Mouse (Mus musculus) liver (tissue): Measurements from ENCODE around the gene Spata32.

Source experiments
- DNase-seq: peaks from one replicate; pipeline ENCODE4 v3.0.0-alpha.2; 2020; ENCODE audit warnings: mixed read lengths

Gene Spata32

GRCm38 (mm10) chr11:103217790-103218516 lies at the start of gene Spata32:
Gene Spata32, minus strand, starts transcription at chr11:103218432.
- DNase-seq: peak; percentile 63

- peak; percentile 98 for DNase-seq
These were observed 49.4 kb upstream of the Spata32 start, which contains the start of gene Map3k14 for GRCm38 (mm10) chr11:103267346-103268219. Gene Map3k14, minus strand, starts transcription at chr11:103267472.

- no peak for DNase-seq
These were observed 48.6 kb upstream of the Spata32 start for GRCm38 (mm10) chr11:103266729-103267345.

- DNase-seq: no peak
These were observed 47.6 kb upstream of the Spata32 start for GRCm38 (mm10) chr11:103265856-103266255.

- DNase-seq: no peak
These were observed 47.0 kb upstream of the Spata32 start for GRCm38 (mm10) chr11:103265211-103265610.

DNA sequence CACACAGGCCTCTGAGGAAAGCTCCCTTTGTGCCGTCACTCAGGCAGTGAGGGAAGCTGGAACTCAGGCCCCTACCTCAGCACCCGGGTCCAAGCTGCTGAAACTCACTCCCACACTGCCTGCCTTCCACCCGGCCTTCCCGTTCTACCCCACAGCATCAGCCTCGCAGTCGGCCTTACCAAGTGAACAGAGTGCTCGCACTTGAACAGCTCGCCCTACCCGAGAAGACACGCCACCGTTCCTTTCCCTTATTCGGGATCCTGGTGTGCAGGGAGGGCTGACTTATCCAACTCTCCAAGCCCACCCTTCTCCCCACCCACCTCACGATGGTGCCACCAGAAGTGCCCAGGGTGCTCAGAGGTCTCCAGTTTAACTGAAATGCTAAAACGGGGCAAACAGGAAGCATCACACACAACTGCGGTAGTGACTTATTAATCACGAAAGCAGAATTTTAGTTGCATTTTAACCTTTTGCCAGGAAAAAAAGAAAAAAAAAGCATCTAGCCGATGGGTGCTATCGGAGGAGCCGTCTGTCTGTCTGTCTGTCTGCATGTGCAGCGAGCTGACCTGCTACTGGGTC lies 46.3 kb upstream of the Spata32 start:
- no peak for DNase-seq

GRCm38 (mm10) chr11:103263551-103263950 lies 45.3 kb upstream of the Spata32 start:
- DNase-seq: no peak

- no peak for DNase-seq
These were observed 44.4 kb upstream of the Spata32 start for GRCm38 (mm10) chr11:103262412-103263267.

DNA sequence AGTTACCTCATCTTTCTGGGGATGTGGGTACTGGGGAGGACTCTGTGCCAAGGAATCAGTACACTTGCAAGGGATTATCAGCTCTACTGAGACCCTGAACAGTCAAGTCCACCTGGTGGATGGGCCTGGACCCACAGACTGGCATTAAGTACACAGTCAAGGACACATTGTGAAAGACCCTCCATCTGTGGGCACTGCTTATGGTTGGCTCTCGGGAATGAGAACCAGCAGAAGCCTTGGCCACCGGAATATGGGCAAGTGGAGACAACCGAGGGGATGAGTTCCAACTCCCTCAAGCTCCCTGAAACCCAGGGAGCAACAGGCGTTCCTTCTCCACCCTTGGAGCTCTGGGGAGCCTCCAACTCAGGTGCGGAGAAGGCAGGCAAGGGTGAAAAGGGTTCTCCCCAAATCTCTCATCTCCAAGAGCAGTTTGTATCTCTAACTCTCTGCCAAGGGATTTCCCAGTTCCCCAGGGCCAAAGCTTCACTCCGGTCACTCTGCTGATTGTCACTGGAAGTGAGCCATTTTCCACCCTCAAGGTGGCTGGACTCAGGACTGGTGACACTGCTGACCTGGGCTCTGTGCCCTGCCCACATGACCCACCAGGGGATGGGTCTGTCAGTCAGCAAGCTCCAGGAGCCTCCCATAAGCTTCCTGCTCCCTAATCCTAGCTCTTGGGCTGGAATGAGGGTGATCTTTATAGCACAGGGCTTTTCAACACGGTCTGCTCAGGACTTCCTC lies 43.6 kb upstream of the Spata32 start:
- no peak for DNase-seq

GRCm38 (mm10) chr11:103260515-103261192 lies 42.4 kb upstream of the Spata32 start:
- DNase-seq: no peak

DNA sequence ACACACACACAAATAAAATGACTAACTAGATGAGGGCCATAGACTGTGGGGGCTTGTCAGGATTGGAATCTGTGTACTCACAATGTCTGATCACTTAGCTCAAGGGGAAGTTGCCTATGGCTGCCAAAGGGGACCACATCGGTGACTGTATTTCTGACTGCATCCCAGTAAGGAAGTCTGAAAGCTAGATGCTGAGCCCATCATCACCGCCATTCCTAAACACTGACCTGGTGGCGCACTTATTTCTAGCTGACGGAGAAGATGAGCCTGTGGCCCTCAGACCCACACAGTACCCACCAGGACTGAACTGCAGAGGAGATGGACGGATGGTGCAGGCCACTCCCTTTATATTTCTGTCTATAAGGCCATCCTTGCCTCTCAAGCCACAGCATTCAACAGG lies 41.8 kb upstream of the Spata32 start:
- DNase-seq: no peak

DNA sequence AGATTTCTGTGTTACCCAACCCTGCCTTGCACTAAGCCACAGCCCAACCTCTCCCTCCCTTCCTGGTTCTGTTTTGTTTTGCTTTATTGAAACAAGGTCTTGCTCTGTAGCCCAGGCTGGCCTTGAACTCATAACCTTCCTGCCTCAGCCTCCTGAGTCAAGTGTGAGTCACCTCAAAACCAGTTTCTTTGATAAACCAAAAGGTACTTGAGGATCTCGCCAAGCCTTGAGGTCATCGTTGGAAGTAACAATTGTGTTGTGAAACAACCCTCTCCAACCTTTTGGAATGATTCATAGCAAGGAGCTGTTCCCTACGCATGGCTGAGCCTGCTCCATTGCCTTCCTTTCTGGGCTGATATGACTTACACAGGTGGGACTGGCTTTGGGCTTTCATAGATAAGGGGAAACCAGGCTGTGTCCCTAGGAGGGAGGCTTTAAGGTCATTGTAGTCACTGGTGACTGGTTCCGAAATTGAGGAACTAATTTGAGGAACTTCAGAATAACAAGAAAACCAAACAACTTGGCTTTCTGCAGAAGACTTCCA lies 39.8 kb upstream of the Spata32 start:
- DNase-seq: no peak

DNA sequence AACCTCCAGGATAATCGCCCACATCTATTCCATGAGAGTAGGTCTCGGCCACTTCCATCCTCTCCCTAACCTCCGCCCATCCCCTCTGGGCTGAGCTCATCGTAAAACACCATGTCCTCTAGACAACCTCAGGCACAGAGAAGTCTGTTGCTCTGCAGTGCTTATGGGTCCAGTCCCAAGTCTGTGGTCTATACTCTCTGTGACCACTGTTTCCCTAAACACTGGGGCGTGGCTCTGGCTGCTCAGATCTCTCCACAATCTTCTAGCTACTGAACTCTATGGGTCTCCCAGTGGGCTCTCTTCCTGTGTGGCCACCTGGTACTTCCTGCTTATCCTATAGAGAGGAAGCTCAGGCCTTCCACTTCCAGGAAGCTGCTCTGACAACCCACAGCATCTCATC lies 35.4 kb upstream of the Spata32 start:
- no peak for DNase-seq

DNA sequence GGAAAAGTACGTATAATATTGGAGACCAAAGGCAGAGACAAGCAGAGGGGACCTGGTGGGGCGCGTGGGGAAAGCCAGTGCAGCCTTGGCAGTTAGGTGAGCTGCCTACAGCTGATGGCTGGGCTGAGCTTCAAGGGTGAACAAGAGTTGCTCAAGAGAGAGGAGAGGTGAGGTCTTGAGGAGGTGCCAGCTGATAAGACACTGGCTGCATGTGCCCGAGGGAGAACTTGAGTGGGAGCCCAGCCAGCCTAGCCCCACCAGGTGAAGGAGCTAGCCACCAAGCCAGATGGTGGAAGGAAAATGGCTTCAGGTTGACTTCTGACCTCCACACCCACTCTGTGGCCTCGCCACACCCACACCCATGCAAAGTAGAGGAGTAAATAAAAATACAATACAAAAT lies 34.1 kb upstream of the Spata32 start:
- no peak for DNase-seq

GRCm38 (mm10) chr11:103250324-103250723 lies 32.1 kb upstream of the Spata32 start:
- no peak for DNase-seq

- DNase-seq: no peak
These were observed 31.3 kb upstream of the Spata32 start for GRCm38 (mm10) chr11:103249509-103249908.

DNA sequence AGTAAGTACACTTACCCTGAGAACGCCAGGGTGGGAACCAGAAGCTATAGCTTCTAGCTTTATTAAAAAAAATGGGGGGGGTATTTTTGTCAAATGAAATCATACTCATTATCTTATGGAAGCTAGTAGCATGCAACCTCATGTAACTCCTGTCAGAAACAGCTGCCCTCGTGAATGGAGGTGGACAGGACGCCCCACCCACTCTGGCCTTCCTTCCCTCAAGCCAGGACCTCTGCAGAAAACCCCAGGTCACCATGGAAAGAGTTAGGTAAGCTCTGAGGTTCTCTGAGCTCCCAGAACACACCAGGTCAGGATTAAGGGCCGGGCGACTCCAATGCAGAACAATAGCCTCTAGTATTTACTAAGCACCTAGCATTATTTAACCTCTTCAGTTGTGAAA lies 30.6 kb upstream of the Spata32 start:
- no peak for DNase-seq

DNA sequence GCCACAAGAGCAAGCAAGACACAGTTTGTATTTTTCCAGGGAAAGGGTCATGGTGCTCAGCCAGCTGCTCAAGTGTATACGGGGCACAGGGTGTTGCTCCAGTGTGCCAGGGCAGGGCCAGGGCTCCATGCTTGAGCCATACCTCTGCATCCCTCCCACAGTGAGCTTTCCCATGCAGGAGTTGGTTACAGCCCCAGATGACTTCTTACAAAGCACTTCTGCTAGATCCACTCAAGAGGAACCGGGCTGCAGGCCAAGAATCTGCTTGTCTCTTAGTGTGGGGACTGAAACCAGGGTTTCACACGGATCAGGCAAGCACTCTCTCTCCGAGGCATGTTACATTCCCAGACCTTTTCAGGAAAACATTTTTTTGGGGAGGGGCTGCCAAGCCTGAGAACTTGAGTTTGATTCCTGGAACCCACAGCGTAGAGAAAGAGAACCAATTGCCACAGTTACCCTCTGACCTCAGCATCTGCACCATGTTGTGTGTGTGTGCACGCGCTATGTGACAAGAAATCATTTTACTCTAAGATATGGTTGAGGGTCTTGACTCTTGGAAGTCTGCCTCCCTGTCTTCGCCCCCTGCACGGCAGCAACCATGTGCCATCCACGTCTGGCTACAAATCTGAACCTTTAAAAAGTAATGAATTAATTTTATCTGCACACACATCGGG lies 29.4 kb upstream of the Spata32 start:
- DNase-seq: peak; percentile 24

DNA sequence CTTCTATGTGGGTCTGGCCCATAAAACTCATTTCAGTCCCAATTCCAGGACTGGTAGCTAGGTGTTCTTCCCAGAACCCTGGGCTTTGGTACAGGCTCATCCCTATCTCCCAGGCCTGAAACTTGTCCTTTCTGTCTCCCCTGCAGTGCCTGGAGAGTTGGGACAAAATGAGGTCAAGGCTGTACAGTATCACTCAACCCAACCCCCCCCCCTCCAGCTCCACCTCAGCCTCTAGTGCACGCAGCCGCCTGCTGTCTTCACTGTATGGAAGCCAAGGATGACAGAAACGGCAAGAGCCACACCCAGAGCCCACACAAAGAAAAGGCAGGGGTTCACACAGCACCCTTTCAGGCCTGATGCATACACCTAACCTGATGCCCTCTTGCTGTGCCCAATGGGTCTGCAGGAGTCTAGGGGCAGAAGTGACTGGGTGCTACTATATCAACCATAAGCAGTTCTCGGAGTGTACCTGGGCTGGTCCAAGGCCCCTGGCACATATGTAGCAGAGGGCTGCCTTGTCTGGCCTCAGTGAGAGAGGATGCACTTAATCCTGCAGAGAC lies 28.6 kb upstream of the Spata32 start:
- no peak for DNase-seq
